Mouse (Mus musculus): Measurements from ENCODE around the gene Rnf213. TPM values are rescaled to one million over a fixed set of nuclear protein-coding genes. Genes with fewer than 3 reads are reported as not detected.
A peak's percentile ranks its signal among the peaks of the same experiment; 100 is the strongest.

The Rnf213 gene
- polyA plus RNA-seq, 1 experiment from 2014 or later = 1.4 TPM

DNA sequence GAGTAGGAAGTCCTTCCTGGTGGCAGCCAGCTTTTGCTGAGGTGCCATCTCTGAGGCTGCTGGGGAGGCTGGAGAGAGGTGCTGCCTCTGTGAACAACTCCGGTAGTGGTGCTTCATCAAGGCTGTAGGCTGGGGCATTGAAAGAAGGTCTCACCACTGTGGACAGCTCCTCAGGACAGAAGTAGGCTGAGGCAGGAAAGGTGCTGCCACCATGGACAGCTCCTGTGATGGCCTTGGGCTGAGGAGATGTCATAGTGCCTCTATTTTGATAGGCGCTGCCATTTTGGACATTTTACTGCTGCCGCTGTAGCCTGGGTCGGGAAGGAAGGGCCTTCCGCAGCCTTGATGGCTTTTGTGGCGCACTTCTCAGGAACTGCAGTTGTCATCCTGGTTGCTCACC, 99.9 kb downstream of the Rnf213 start:
- ATAC-seq (replicated peaks) = no peak
- no peak overlapping the region for H3K27ac ChIP-seq
- no peaks in the 10 kb centered on the region for H3K27me3 ChIP-seq (replicated peaks)
- peak overlapping the region; percentile 94 for H3K4me2 ChIP-seq
- no peaks in the 10 kb centered on the region for H3K9me3 ChIP-seq
- peak overlapping the region; percentile 85 for H3K4me3 ChIP-seq
- H3K4me1 ChIP-seq = peaks cover 32% of the 10 kb centered on the region
- 91% methylated on average over 6 of the region's 6 CpGs for WGBS
- no peaks in the 10 kb centered on the region for H3K36me3 ChIP-seq (replicated peaks)
- no peak overlapping the region for H3K9ac ChIP-seq

DNA sequence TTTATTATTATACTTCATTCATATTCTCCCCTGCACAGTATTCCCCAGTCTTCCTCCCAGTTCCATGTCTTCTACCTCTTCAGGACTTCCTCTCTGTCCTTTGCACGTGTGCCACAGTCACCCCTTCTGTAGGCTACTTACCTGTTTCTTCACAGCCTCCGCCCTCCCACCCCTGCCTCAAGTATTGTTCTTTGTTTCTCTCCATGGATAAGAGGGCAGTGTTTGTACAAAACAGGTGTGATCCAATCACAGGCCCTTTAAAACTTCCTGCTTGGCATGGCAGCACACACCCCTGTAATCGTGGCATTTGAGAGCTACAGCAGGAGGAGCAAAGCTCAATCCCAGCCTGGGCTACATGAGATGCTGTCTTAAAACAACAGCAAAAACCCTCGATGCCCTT, 100.6 kb downstream of the Rnf213 start:
- Histone ChIP-seq H3K27ac (no peak overlapping the region), H3K36me3 (replicated peaks) (no peaks in the 10 kb centered on the region), H3K27me3 (replicated peaks) (no peaks in the 10 kb centered on the region), H3K9me3 (no peaks in the 10 kb centered on the region), H3K9ac (no peak overlapping the region), H3K4me1 (peaks cover 32% of the 10 kb centered on the region), H3K4me3 (no peak overlapping the region), H3K4me2 (no peak overlapping the region)
- WGBS = 86% methylated on average over 4 of the region's 4 CpGs
- ATAC-seq (replicated peaks) = no peak

DNA sequence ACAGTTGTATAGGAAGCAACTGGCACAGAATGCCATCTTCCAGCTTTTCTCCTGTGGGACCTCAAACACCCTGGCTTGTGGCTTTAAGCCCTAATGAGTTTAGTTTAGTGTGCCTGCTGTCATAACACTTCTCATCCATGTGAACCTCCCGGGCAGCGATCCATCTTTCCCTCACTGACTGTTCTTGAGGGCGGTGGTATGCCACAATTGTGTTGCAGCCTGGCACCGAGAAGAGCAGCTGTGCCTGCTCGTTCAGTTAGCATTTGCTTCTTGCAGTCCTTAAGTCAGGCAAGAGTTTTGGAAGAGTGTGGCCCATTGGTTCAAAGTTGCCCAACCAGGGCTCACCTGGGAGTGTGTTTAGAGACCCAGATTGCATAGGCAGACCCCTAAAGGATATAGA, 103.2 kb downstream of the Rnf213 start:
- Histone ChIP-seq H3K9ac (no peak overlapping the region), H3K9me3 (no peaks in the 10 kb centered on the region), H3K4me3 (no peak overlapping the region), H3K36me3 (replicated peaks) (no peaks in the 10 kb centered on the region; the same call in 1 of the 2 replicates), H3K27me3 (replicated peaks) (no peaks in the 10 kb centered on the region), H3K4me2 (no peak overlapping the region), H3K27ac (no peak overlapping the region), H3K4me1 (peaks cover 24% of the 10 kb centered on the region)
- ATAC-seq (replicated peaks) = no peak
- 93% methylated on average over 5 of the region's 5 CpGs for WGBS

DNA sequence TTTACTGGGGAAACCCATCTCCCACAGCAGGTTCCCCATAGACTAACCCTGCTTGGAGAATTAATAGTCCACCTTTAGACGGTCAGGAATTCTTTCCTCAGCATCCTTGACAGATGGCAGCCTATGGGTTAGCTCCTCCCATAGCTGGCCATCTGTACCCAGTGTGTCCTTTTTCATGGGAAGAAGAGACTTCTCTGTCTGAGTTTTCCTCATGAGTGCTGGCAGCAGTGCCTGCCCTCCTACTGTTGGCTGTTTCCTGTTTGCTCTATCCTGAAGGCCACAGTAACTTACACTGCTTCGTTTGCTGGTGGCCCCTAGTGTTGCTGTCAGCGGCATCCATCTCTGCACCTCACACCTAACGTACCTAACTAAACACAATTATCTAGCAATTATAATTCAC, 104.6 kb downstream of the Rnf213 start:
- no peak for ATAC-seq (replicated peaks)
- peaks cover 19% of the 10 kb centered on the region for H3K4me1 ChIP-seq
- H3K36me3 ChIP-seq (replicated peaks) = peaks cover 3% of the 10 kb centered on the region; the same call in 1 of the 2 replicates
- no peaks in the 10 kb centered on the region for H3K27me3 ChIP-seq (replicated peaks)
- H3K9ac ChIP-seq = no peak overlapping the region
- no peaks in the 10 kb centered on the region for H3K9me3 ChIP-seq
- H3K27ac ChIP-seq = no peak overlapping the region
- no peak overlapping the region for H3K4me2 ChIP-seq
- WGBS = 79% methylated on average over 4 of the region's 4 CpGs
- no peak overlapping the region for H3K4me3 ChIP-seq

DNA sequence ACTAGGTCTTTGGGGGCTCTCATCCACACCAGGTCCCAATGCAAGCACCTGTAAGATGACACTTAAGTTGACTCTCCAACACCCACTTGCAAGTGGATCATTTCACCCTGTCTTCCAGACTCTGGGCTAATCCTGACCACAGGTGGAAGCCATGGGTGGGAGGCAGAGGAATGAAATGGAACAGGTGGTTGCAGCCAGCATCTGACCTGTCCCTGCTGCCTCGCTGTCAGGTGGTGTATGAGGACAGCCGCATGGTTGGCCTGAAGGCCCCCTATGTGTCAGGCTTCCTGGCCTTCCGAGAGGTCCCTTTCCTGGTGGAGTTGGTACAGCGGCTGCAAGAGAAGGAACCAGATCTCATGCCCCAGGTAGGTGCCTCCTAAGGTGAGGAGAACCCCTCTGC, 106.4 kb downstream of the Rnf213 start:
- no peak for ATAC-seq (replicated peaks)
- Histone ChIP-seq H3K4me2 (no peak overlapping the region), H3K4me1 (peaks cover under 1% of the 10 kb centered on the region; the same call in 1 of the 2 replicates), H3K36me3 (replicated peaks) (peaks cover 4% of the 10 kb centered on the region; the same call in 1 of the 2 replicates), H3K27ac (no peak overlapping the region), H3K4me3 (no peak overlapping the region), H3K27me3 (replicated peaks) (no peaks in the 10 kb centered on the region), H3K9ac (no peak overlapping the region), H3K9me3 (no peaks in the 10 kb centered on the region)
- WGBS = 97% methylated on average over 4 of the region's 4 CpGs

DNA sequence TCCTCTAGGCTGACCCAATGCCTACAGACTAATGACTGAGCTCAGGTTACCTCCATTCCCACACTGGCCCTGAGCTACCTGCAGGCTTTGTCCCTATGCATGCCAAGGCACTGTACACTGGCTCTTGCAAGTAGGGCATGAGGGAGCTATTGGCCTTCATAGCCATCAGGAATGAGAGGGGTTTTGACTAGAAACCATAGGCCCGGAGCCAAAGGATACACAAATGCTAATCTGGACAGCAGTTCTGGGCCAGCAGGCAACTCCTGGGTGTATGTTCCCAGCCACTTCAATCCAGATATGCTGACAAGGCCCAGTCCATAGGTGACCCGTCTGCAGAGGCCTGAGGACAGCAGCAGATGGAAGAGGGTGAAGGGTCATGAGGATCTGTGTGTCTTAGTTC, 107.1 kb downstream of the Rnf213 start:
- H3K4me1 ChIP-seq = no peaks in the 10 kb centered on the region
- no peak overlapping the region for H3K9ac ChIP-seq
- WGBS = 89% methylated on average over 2 of the region's 2 CpGs
- H3K4me3 ChIP-seq = no peak overlapping the region
- H3K36me3 ChIP-seq (replicated peaks) = peaks cover 9% of the 10 kb centered on the region
- no peak for ATAC-seq (replicated peaks)
- H3K9me3 ChIP-seq = no peaks in the 10 kb centered on the region
- no peak overlapping the region for H3K4me2 ChIP-seq
- H3K27me3 ChIP-seq (replicated peaks) = no peaks in the 10 kb centered on the region
- H3K27ac ChIP-seq = no peak overlapping the region

DNA sequence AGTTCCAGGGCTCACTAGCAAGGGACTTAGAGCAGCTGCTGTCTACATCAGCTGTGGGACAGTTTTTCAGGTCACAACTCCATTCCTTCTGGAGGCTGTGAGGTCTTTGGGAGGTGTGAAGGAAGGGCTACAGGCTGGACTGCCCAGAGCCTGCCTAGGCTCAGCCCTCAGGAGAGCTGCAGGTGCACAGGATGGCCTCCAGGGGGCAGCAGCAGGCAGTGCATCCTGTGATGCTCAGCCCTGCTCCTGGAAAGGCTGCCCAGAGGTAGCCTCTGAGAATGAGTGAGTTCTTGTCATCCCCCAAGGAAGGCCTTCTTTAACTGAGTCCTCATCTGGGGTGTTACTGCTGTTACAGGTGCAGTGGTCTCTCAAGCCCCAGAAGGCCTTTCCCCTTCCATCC, 110.8 kb downstream of the Rnf213 start:
- H3K9ac ChIP-seq = no peak overlapping the region
- H3K27ac ChIP-seq = no peak overlapping the region
- no peak overlapping the region for H3K4me3 ChIP-seq
- no peaks in the 10 kb centered on the region for H3K27me3 ChIP-seq (replicated peaks)
- no peak overlapping the region for H3K4me2 ChIP-seq
- H3K4me1 ChIP-seq = no peaks in the 10 kb centered on the region
- peaks cover 17% of the 10 kb centered on the region for H3K36me3 ChIP-seq (replicated peaks)
- ATAC-seq (replicated peaks) = peak; percentile 80
- no peaks in the 10 kb centered on the region for H3K9me3 ChIP-seq

DNA sequence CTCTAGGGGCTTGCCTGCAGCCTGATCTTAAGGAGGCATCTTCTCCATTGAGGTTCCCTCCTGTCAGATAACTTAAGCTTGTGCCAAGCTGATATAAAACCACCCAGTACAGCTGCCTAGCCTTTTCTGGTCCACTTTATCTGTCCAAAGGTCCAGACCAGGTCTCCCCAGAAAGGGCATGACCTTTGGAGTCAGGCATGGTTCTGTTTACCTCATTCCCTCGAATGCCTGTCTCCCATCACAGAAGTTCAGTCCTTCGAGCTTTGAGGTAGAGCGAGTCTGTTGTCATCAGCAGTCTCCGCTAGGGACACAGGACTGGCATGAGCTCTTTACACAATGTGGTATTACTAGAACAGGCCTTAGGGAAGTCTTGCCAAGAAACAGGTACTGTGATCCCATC, 113.5 kb downstream of the Rnf213 start:
- WGBS = 94% methylated on average over 4 of the region's 4 CpGs
- ATAC-seq (replicated peaks) = no peak
- H3K9ac ChIP-seq = no peak overlapping the region
- H3K36me3 ChIP-seq (replicated peaks) = peaks cover 17% of the 10 kb centered on the region
- H3K4me1 ChIP-seq = no peaks in the 10 kb centered on the region
- H3K4me2 ChIP-seq = no peak overlapping the region
- H3K9me3 ChIP-seq = no peaks in the 10 kb centered on the region
- no peak overlapping the region for H3K27ac ChIP-seq
- no peaks in the 10 kb centered on the region for H3K27me3 ChIP-seq (replicated peaks)
- H3K4me3 ChIP-seq = no peak overlapping the region

DNA sequence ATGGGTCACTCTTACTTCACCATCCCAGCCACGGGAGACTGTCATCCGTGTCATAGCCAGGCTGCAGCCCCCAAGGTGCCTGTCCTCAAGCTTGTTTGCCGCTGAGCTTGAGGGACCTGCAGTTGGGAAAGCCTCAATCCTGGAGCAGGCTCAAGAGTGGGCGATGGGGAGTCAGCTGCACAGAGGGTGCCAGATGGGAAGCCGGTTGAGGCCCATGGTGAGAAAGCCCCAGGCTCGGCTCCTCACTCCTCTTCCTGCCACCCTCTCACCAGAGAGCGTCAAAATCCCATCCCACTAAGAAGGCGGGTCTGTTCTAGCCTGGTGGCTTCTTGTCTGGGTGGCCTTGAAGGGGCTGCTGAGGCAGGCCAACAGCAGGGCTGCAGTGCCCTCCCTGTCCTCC, 114.9 kb downstream of the Rnf213 start:
- 87% methylated on average over 8 of the region's 8 CpGs for WGBS
- H3K27ac ChIP-seq = no peak overlapping the region
- H3K36me3 ChIP-seq (replicated peaks) = peaks cover 12% of the 10 kb centered on the region
- no peaks in the 10 kb centered on the region for H3K27me3 ChIP-seq (replicated peaks)
- H3K9me3 ChIP-seq = no peaks in the 10 kb centered on the region
- no peak overlapping the region for H3K4me3 ChIP-seq
- H3K4me2 ChIP-seq = no peak overlapping the region
- no peak overlapping the region for H3K9ac ChIP-seq
- H3K4me1 ChIP-seq = 0 out of 2 replicates have a peak, but pooled peaks cover 3% of the 10 kb centered on the region
- ATAC-seq (replicated peaks) = no peak

DNA sequence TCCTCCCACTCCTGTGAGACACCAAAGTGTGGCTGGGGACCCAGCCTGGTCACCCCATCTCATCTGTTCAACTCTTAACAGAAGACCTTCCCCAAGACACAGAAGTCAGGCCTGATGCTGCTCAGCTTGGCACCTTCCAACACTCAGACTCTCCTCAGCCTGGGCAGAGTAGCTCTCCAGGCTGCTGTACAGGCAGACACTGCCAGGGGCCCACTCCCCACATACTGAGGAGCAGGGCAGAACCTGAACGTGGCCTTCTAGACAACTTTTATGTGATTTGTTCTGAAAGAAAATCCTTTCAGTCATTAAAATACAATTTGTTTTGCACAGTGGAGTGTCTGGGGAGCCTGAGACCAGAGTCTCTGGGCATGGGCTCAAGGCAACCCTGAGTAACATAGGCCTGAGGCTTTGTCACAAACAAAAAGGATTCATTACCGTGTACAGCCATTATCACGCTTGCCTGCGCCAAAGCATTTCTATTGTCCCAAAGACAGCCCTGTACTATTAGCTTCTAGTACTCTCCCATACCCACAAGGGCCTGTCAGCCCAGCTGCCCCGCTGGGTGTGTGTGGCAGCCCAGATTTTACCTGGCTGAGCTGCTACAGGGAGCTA, 116.4 kb downstream of the Rnf213 start:
- no peak overlapping the region for H3K4me3 ChIP-seq
- no peaks in the 10 kb centered on the region for H3K27me3 ChIP-seq (replicated peaks)
- peaks cover 15% of the 10 kb centered on the region for H3K4me1 ChIP-seq
- H3K36me3 ChIP-seq (replicated peaks) = peaks cover 12% of the 10 kb centered on the region
- no peak overlapping the region for H3K4me2 ChIP-seq
- H3K9me3 ChIP-seq = no peaks in the 10 kb centered on the region
- ATAC-seq (replicated peaks) = 0 out of 2 replicates have a peak, but pooled peaks have one; percentile 34
- H3K27ac ChIP-seq = peak overlapping the region; percentile 30; the same call in 1 of the 2 replicates
- no peak overlapping the region for H3K9ac ChIP-seq
- WGBS = 43% methylated on average over 5 of the region's 5 CpGs

DNA sequence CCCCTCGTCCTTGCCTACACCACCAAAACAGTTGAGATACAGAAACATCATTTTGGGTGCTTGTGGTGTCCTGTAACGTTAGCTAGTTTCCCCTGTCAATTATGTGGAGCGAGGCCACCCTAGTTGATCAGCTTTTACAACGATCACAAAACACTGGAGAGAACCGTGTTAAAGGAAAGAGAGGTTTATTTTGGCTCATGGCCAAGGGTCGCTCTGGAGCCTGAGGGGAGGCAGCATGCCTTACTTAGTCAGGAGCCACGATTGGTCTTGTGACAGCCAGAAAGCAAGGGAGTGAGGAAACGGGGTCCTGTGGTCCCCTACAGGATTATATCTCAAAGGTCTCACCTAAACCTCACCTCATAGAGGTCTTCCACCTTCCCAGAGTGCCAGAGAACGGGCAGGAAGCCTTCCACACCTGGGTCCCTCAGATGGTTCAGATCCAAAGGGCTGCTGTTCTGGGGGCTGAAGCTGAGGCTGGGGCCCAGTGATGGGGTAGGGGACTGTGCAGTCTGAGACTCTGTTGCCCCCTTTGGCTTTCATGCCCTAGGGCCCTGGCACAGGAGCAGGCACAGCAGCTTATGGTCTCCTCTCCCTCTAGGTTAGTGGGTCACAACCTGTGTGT, 120.2 kb downstream of the Rnf213 start:
- Histone ChIP-seq H3K4me2 (no peak overlapping the region), H3K27me3 (replicated peaks) (no peaks in the 10 kb centered on the region), H3K36me3 (replicated peaks) (no peaks in the 10 kb centered on the region; the same call in 1 of the 2 replicates), H3K9me3 (no peaks in the 10 kb centered on the region), H3K9ac (no peak overlapping the region), H3K4me3 (no peak overlapping the region), H3K27ac (no peak overlapping the region), H3K4me1 (peaks cover 42% of the 10 kb centered on the region)
- 57% methylated on average over 9 of the region's 9 CpGs for WGBS
- ATAC-seq (replicated peaks) = no peak

DNA sequence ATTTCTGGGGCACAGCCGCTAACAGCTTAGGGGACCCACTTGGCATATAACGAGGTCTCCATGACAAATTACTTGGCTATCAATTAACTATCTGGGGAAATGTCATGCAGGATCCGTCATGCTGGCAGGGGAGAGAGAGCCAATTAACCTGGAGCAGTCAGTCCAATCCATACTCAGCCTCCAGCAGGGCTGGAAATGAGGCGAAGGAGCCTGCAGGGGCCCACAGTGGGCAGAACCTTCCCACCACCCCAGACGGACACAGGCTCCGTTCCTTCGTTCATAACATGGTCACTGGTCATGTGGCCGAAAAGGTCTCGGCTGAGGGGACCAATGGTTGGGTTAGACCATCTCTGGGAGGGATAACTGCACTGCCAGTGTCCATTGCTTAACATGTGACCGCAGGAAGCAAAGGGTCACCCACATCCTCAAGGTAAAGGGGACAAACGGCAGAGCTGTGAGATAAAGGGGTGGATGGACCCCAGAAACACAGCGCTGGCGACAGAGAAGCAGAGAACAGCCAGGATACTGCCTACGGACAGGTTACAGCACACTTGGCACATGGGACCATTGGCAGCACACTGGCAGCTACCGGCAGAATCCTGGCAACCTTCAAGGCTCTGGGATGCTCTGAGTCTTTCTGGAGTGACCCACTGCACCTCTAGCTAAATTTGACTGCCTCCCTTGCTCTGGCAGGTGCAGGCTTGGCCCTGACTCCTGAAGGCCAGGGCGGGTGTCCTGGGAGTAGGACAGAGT, 121.4 kb downstream of the Rnf213 start:
- WGBS = 34% methylated on average over 16 of the region's 16 CpGs
- Histone ChIP-seq H3K4me1 (peaks cover 42% of the 10 kb centered on the region), H3K27ac (peak overlapping the region; percentile 70), H3K4me2 (peak overlapping the region; percentile 34), H3K9ac (no peak overlapping the region; the same call in 1 of the 2 replicates), H3K9me3 (no peaks in the 10 kb centered on the region), H3K27me3 (replicated peaks) (no peaks in the 10 kb centered on the region), H3K36me3 (replicated peaks) (no peaks in the 10 kb centered on the region), H3K4me3 (peak overlapping the region; percentile 13; the same call in 1 of the 2 replicates)
- no peak; the same call in 1 of the 2 replicates for ATAC-seq (replicated peaks)

Data from midbrain, embryonic 15.5 days (tissue).